Mouse (Mus musculus) Muller cell, postnatal 12 days (primary cell): ENCODE measurements around the gene Ilf2.

ENCODE experiments used
- DNase-seq: peaks from one replicate; pipeline ENCODE4 v3.0.0-alpha.2; 2015; ENCODE audit errors: inconsistent ontology term

Ilf2 gene

GRCm38 (mm10) chr3:90475831-90476611 is at the start of gene Ilf2:
Ilf2 (plus strand) TSS chr3:90476126.
- DNase-seq: peak; percentile 97

- DNase-seq: no peak
These were observed 48.4 kb upstream of the Ilf2 start for GRCm38 (mm10) chr3:90427574-90427973.

- no peak for DNase-seq
These were observed 47.7 kb upstream of the Ilf2 start for GRCm38 (mm10) chr3:90428186-90428585.

GRCm38 (mm10) chr3:90429576-90429975 is 46.4 kb upstream of the Ilf2 start:
- no peak for DNase-seq

GRCm38 (mm10) chr3:90432348-90432747 is 43.6 kb upstream of the Ilf2 start:
- no peak for DNase-seq

GRCm38 (mm10) chr3:90432811-90433219 is 43.1 kb upstream of the Ilf2 start:
- DNase-seq: peak; percentile 59

GRCm38 (mm10) chr3:90433381-90434020 is 42.4 kb upstream of the Ilf2 start, which contains the start of gene Ints3:
Ints3 (minus strand) TSS chr3:90433622.
- DNase-seq: peak; percentile 99

- DNase-seq: no peak
These were observed 41.7 kb upstream of the Ilf2 start for GRCm38 (mm10) chr3:90434073-90434730.

GRCm38 (mm10) chr3:90437131-90437530 is 38.8 kb upstream of the Ilf2 start:
- no peak for DNase-seq

GRCm38 (mm10) chr3:90440756-90441155 is 35.2 kb upstream of the Ilf2 start:
- DNase-seq: no peak

- no peak for DNase-seq
These were observed 31.9 kb upstream of the Ilf2 start for GRCm38 (mm10) chr3:90443977-90444376.

GRCm38 (mm10) chr3:90445417-90446200 is 30.3 kb upstream of the Ilf2 start:
- no peak for DNase-seq

- DNase-seq: peak; percentile 92
These were observed 29.4 kb upstream of the Ilf2 start for GRCm38 (mm10) chr3:90446389-90447122.

GRCm38 (mm10) chr3:90447123-90447494 is 28.8 kb upstream of the Ilf2 start:
- no peak for DNase-seq

GRCm38 (mm10) chr3:90448626-90449025 is 27.3 kb upstream of the Ilf2 start:
- DNase-seq: no peak

GRCm38 (mm10) chr3:90450874-90451273 is 25.1 kb upstream of the Ilf2 start:
- no peak for DNase-seq

GRCm38 (mm10) chr3:90451396-90452095 is 24.4 kb upstream of the Ilf2 start:
- DNase-seq: no peak

- no peak for DNase-seq
These were observed 21.0 kb upstream of the Ilf2 start for GRCm38 (mm10) chr3:90454931-90455330.

GRCm38 (mm10) chr3:90459727-90460126 is 16.2 kb upstream of the Ilf2 start:
- no peak for DNase-seq

- no peak for DNase-seq
These were observed 15.6 kb upstream of the Ilf2 start for GRCm38 (mm10) chr3:90460315-90460714.

GRCm38 (mm10) chr3:90461935-90462334 is 14.0 kb upstream of the Ilf2 start:
- DNase-seq: no peak
